Mouse (Mus musculus) hindbrain, embryonic 13.5 days (tissue): ENCODE results near the gene Ceacam9. TPM values are rescaled to one million over a fixed set of nuclear protein-coding genes. Genes with fewer than 3 reads are reported as not detected.

Experiments
- ATAC-seq: fragments of 200-750 bp; cut with Nextera tagmentation; 2 replicates; pipeline ENCODE4 v1.8.0; 2017; ENCODE audit warnings: moderate TSS enrichment; ENCODE audit not compliant: low FRiP score
- H3K27ac ChIP-seq: fragments of 300-500 bp; sonication (generic); 2 replicates; pipeline ENCODE4 v1.5.1; 2015; ENCODE audit warnings: inconsistent platforms, mild to moderate bottlenecking, moderate library complexity
- H3K27me3 ChIP-seq: fragments of 300-500 bp; sonication (generic); 2 replicates; pipeline ENCODE4 v1.6.1; 2015; ENCODE audit warnings: mild to moderate bottlenecking, inconsistent platforms
- H3K36me3 ChIP-seq: fragments of 300-500 bp; sonication (generic); 2 replicates; pipeline ENCODE4 v1.6.1; 2015; ENCODE audit warnings: mild to moderate bottlenecking, inconsistent platforms
- H3K4me1 ChIP-seq: fragments of 300-500 bp; sonication (generic); replicated peaks from 2 replicates; pipeline ENCODE4 v1.6.1; 2015; ENCODE audit warnings: inconsistent platforms
- H3K4me2 ChIP-seq: fragments of 300-500 bp; sonication (generic); 2 replicates; pipeline ENCODE4 v1.6.1; 2015; ENCODE audit warnings: inconsistent platforms, mild to moderate bottlenecking, moderate library complexity
- H3K4me3 ChIP-seq: fragments of 300-500 bp; sonication (generic); 2 replicates; pipeline ENCODE4 v1.5.1; 2015; ENCODE audit warnings: mild to moderate bottlenecking, inconsistent platforms
- H3K9ac ChIP-seq: fragments of 300-500 bp; sonication (generic); 2 replicates; pipeline ENCODE4 v1.6.1; 2015; ENCODE audit warnings: mild to moderate bottlenecking, inconsistent platforms
- H3K9me3 ChIP-seq: fragments of 300-500 bp; sonication (generic); 2 replicates; pipeline ENCODE4 v1.6.1; 2016; ENCODE audit warnings: inconsistent platforms
- WGBS: fragments of 180-500 bp; shearing (Covaris S2); methylation state at CpG from one replicate; pipeline ENCODE4 v1.1.7; 2015; 5-methylcytosine and 5-hydroxymethylcytosine counted together
- polyA plus RNA-seq: library from polyadenylated mRNA; unstranded; fragments of >200 nt; fragmentation: Nextera tagmentation; extraction: Ambion mirVana; gene quantifications from 2 replicates; pipeline ENCODE4 v1.2.1, GENCODE M21; 2015

Ceacam9 gene
- polyA plus RNA-seq, 1 experiment from 2014 or later = not detected

GRCm38 (mm10) chr7:16752016-16752415, 30.3 kb downstream of the Ceacam9 start:
- Histone ChIP-seq H3K9ac (no peak overlapping the region), H3K27me3 (no peaks in the 10 kb centered on the region), H3K4me2 (no peak overlapping the region), H3K36me3 (peaks cover 31% of the 10 kb centered on the region), H3K4me1 (no peaks in the 10 kb centered on the region), H3K9me3 (no peaks in the 10 kb centered on the region), H3K4me3 (no peak overlapping the region), H3K27ac (no peak overlapping the region)
- WGBS = 90% methylated on average over 12 of the region's 12 CpGs
- ATAC-seq = no peak

- Histone ChIP-seq H3K4me1 (no peaks in the 10 kb centered on the region), H3K9me3 (no peaks in the 10 kb centered on the region), H3K9ac (no peak overlapping the region), H3K36me3 (no peaks in the 10 kb centered on the region), H3K27me3 (no peaks in the 10 kb centered on the region), H3K27ac (no peak overlapping the region), H3K4me2 (no peak overlapping the region), H3K4me3 (no peak overlapping the region)
- WGBS = 72% methylated on average over 17 of the region's 17 CpGs
- ATAC-seq = no peak
These were observed 33.8 kb downstream of the Ceacam9 start for GRCm38 (mm10) chr7:16755362-16756017.

GRCm38 (mm10) chr7:16758872-16759574, 37.3 kb downstream of the Ceacam9 start:
- 52% methylated on average over 10 of the region's 11 CpGs for WGBS
- no peak overlapping the region for H3K27ac ChIP-seq
- no peak overlapping the region for H3K4me3 ChIP-seq
- H3K9ac ChIP-seq = no peak overlapping the region
- ATAC-seq = peak; percentile 93
- no peaks in the 10 kb centered on the region for H3K9me3 ChIP-seq
- H3K4me1 ChIP-seq = 0 out of 2 replicates have a peak, but pooled peaks cover 3% of the 10 kb centered on the region
- H3K27me3 ChIP-seq = 0 out of 2 replicates have a peak, but pooled peaks cover 3% of the 10 kb centered on the region
- H3K36me3 ChIP-seq = no peaks in the 10 kb centered on the region
- no peak overlapping the region for H3K4me2 ChIP-seq

- no peak overlapping the region for H3K4me2 ChIP-seq
- H3K27me3 ChIP-seq = 0 out of 2 replicates have a peak, but pooled peaks cover 3% of the 10 kb centered on the region
- ATAC-seq = no peak
- no peak overlapping the region for H3K27ac ChIP-seq
- no peak overlapping the region for H3K9ac ChIP-seq
- H3K4me1 ChIP-seq = 0 out of 2 replicates have a peak, but pooled peaks cover 3% of the 10 kb centered on the region
- H3K4me3 ChIP-seq = no peak overlapping the region
- WGBS = 30% methylated on average over 8 of the region's 8 CpGs
- no peaks in the 10 kb centered on the region for H3K9me3 ChIP-seq
- H3K36me3 ChIP-seq = no peaks in the 10 kb centered on the region
These were observed 38.6 kb downstream of the Ceacam9 start for GRCm38 (mm10) chr7:16760292-16760691.

- no peak overlapping the region for H3K4me2 ChIP-seq
- H3K4me3 ChIP-seq = no peak overlapping the region
- H3K27me3 ChIP-seq = 0 out of 2 replicates have a peak, but pooled peaks cover 3% of the 10 kb centered on the region
- H3K9me3 ChIP-seq = no peaks in the 10 kb centered on the region
- 0 out of 2 replicates have a peak, but pooled peaks cover 3% of the 10 kb centered on the region for H3K4me1 ChIP-seq
- ATAC-seq = no peak
- no peak overlapping the region for H3K9ac ChIP-seq
- H3K27ac ChIP-seq = no peak overlapping the region
- 59% methylated on average over 10 of the region's 10 CpGs for WGBS
- H3K36me3 ChIP-seq = no peaks in the 10 kb centered on the region
These were observed 39.3 kb downstream of the Ceacam9 start for GRCm38 (mm10) chr7:16761005-16761481.

GRCm38 (mm10) chr7:16761630-16762029, 39.9 kb downstream of the Ceacam9 start:
- Histone ChIP-seq H3K27ac (no peak overlapping the region), H3K36me3 (no peaks in the 10 kb centered on the region), H3K4me1 (0 out of 2 replicates have a peak, but pooled peaks cover 3% of the 10 kb centered on the region), H3K9me3 (no peaks in the 10 kb centered on the region), H3K9ac (no peak overlapping the region), H3K27me3 (0 out of 2 replicates have a peak, but pooled peaks cover 3% of the 10 kb centered on the region), H3K4me2 (no peak overlapping the region), H3K4me3 (no peak overlapping the region)
- no peak for ATAC-seq
- 49% methylated on average over 5 of the region's 5 CpGs for WGBS

- H3K9ac ChIP-seq = no peak overlapping the region
- 0 out of 2 replicates have a peak, but pooled peaks cover 3% of the 10 kb centered on the region for H3K27me3 ChIP-seq
- 92% methylated on average over 7 of the region's 7 CpGs for WGBS
- no peaks in the 10 kb centered on the region for H3K36me3 ChIP-seq
- no peak overlapping the region for H3K4me2 ChIP-seq
- no peak overlapping the region for H3K27ac ChIP-seq
- no peak for ATAC-seq
- 0 out of 2 replicates have a peak, but pooled peaks cover 3% of the 10 kb centered on the region for H3K4me1 ChIP-seq
- no peaks in the 10 kb centered on the region for H3K9me3 ChIP-seq
- H3K4me3 ChIP-seq = no peak overlapping the region
These were observed 41.9 kb downstream of the Ceacam9 start for GRCm38 (mm10) chr7:16763463-16764218.

GRCm38 (mm10) chr7:16766443-16766842, 44.7 kb downstream of the Ceacam9 start:
- Histone ChIP-seq H3K27me3 (0 out of 2 replicates have a peak, but pooled peaks cover 3% of the 10 kb centered on the region), H3K4me2 (no peak overlapping the region), H3K27ac (no peak overlapping the region), H3K36me3 (no peaks in the 10 kb centered on the region), H3K4me1 (0 out of 2 replicates have a peak, but pooled peaks cover 3% of the 10 kb centered on the region), H3K9ac (no peak overlapping the region), H3K4me3 (no peak overlapping the region), H3K9me3 (no peaks in the 10 kb centered on the region)
- ATAC-seq = no peak
- 17% methylated on average over 2 of the region's 2 CpGs for WGBS

Other genes starting within 250 kb of the Ceacam9 start
- gene Npas1, start 244.2 kb upstream of the Ceacam9 start, polyA plus RNA-seq = 2.3 and 2.5 TPM in 2 replicates
- 30.1 and 30.7 TPM in 2 replicates for gene Arhgap35, start 106.9 kb upstream of the Ceacam9 start, polyA plus RNA-seq
- not detected in 2 replicates for gene Ceacam15, start 46.2 kb upstream of the Ceacam9 start, polyA plus RNA-seq
- gene Ap2s1, start 16.5 kb downstream of the Ceacam9 start, polyA plus RNA-seq = 381 and 383 TPM in 2 replicates
- gene Slc1a5, start 59.4 kb downstream of the Ceacam9 start, polyA plus RNA-seq = 8.6 and 8.7 TPM in 2 replicates
- gene Strn4, start 94.0 kb downstream of the Ceacam9 start, polyA plus RNA-seq = 159 and 172 TPM in 2 replicates
- 43.6 and 45.3 TPM in 2 replicates for gene Fkrp, start 94.8 kb downstream of the Ceacam9 start, polyA plus RNA-seq
- 6.6 and 7.3 TPM in 2 replicates for gene Prkd2, start 121.0 kb downstream of the Ceacam9 start, polyA plus RNA-seq
- gene Dact3, start 153.4 kb downstream of the Ceacam9 start, polyA plus RNA-seq = 2.8 and 2.9 TPM in 2 replicates
- gene Gng8, start 169.9 kb downstream of the Ceacam9 start, polyA plus RNA-seq = 6.1 and 8.2 TPM in 2 replicates
- 0.78 and 0.83 TPM in 2 replicates for gene Ptgir, start 184.6 kb downstream of the Ceacam9 start, polyA plus RNA-seq
- gene Calm3, start 202.2 kb downstream of the Ceacam9 start, polyA plus RNA-seq = 307 and 317 TPM in 2 replicates
- gene Pnmal2, start 222.8 kb downstream of the Ceacam9 start, polyA plus RNA-seq = 110 and 117 TPM in 2 replicates
- gene Pnmal1, start 237.8 kb downstream of the Ceacam9 start, polyA plus RNA-seq = 42.0 and 44.5 TPM in 2 replicates